Mouse (Mus musculus) CH12.LX (cell line): ENCODE data around the gene Pycr2. TPM values are rescaled to one million over a fixed set of nuclear protein-coding genes. Genes with fewer than 3 reads are reported as not detected.
A peak's percentile ranks its signal among the peaks of the same experiment; 100 is the strongest.

ENCODE experiments used
- DNase-seq: peaks from one replicate; pipeline ENCODE4 v3.0.0-alpha.2; 2013; ENCODE audit errors: extremely low read depth
- H3K27ac ChIP-seq: 2 replicates; pipeline ENCODE4 v1.5.1; 2012; ENCODE audit warnings: low read depth, mild to moderate bottlenecking, control low read depth, moderate library complexity; ENCODE audit not compliant: insufficient read depth
- H3K27me3 ChIP-seq: replicated peaks from 2 replicates; pipeline ENCODE3; 2012; ENCODE audit warnings: inconsistent platforms
- H3K36me3 ChIP-seq, 2 experiments: replicated peaks in 1 of 2; 2 replicates each; pipeline versions ENCODE3 to v1.6.1; 2012; ENCODE audit warnings: inconsistent platforms in 1 of 2, low read length in 1 of 2, mild to moderate bottlenecking in 1 of 2, mixed read lengths in 1 of 2, moderate library complexity in 1 of 2; ENCODE audit not compliant: control insufficient read depth in 1 of 2, insufficient read depth in 1 of 2
- H3K4me1 ChIP-seq, 2 experiments: 2 replicates each; pipeline ENCODE4 v1.6.1; 2012; ENCODE audit warnings: inconsistent platforms in 1 of 2, moderate library complexity in 1 of 2; ENCODE audit not compliant: insufficient read depth in 2 of 2, control insufficient read depth in 1 of 2
- H3K4me2 ChIP-seq: 2 replicates; pipeline ENCODE4 v1.6.1; 2012; ENCODE audit warnings: low read depth, mild to moderate bottlenecking, control low read depth; ENCODE audit not compliant: poor library complexity, insufficient read depth, severe bottlenecking
- H3K4me3 ChIP-seq, 3 experiments: fragments of 150-350 bp in 1 of 3; sonication (generic) in 1 of 3; replicated peaks in 1 of 3; 2 replicates each; pipeline versions ENCODE3 to v1.5.1; 2011 to 2012; ENCODE audit warnings: low read depth in 2 of 3, low read length in 2 of 3, mild to moderate bottlenecking in 2 of 3, moderate library complexity in 2 of 3, control low read depth in 1 of 3, improper control_type of control experiment in 1 of 3, inconsistent platforms in 1 of 3, mixed read lengths in 1 of 3; ENCODE audit not compliant: poor library complexity in 1 of 3
- H3K79me2 ChIP-seq: replicated peaks from 2 replicates; pipeline ENCODE4 v1.6.1; 2012; ENCODE audit warnings: mild to moderate bottlenecking, moderate library complexity; ENCODE audit not compliant: control insufficient read depth, poor library complexity, insufficient read depth, severe bottlenecking; ENCODE audit errors: extremely low read depth
- H3K9ac ChIP-seq: 2 replicates; pipeline ENCODE4 v1.6.1; 2012; ENCODE audit warnings: low read depth, mild to moderate bottlenecking, control low read depth, moderate library complexity; ENCODE audit not compliant: insufficient read depth
- H3K9me3 ChIP-seq: replicated peaks from 2 replicates; pipeline ENCODE3; 2012; ENCODE audit warnings: low read length, inconsistent platforms, mixed read lengths
- BHLHE40 ChIP-seq: IDR thresholded peaks from 2 replicates; pipeline ENCODE4 v1.6.1; 2011; ENCODE audit warnings: mild to moderate bottlenecking, low read depth, low read length, improper control_type of control experiment
- CHD1 ChIP-seq: IDR thresholded peaks from 2 replicates; pipeline ENCODE4 v1.6.1; 2012; ENCODE audit warnings: low read depth, low read length, improper control_type of control experiment, inconsistent platforms
- CHD2 ChIP-seq: IDR thresholded peaks from 2 replicates; pipeline ENCODE4 v1.6.1; 2011; ENCODE audit warnings: low read length, improper control_type of control experiment
- CTCF ChIP-seq, 2 experiments: IDR thresholded peaks in 1 of 2; conservative IDR thresholded peaks in 1 of 2; 2 replicates each; pipeline ENCODE4 v1.5.1; 2011 to 2012; ENCODE audit warnings: low read depth in 2 of 2, low read length in 2 of 2, improper control_type of control experiment in 1 of 2, inconsistent platforms in 1 of 2, mild to moderate bottlenecking in 1 of 2, moderate library complexity in 1 of 2
- EP300 ChIP-seq: IDR thresholded peaks from 2 replicates; pipeline ENCODE4 v1.6.1; 2011; ENCODE audit warnings: low read length, improper control_type of control experiment
- GABPA ChIP-seq: IDR thresholded peaks from 2 replicates; pipeline ENCODE4 v1.6.1; 2012; ENCODE audit warnings: low read depth, low read length, improper control_type of control experiment, inconsistent platforms; ENCODE audit not compliant: insufficient replicate concordance
- KAT2A ChIP-seq: IDR thresholded peaks from 2 replicates; pipeline ENCODE4 v1.6.1; 2012; ENCODE audit warnings: low read length, improper control_type of control experiment, inconsistent platforms; ENCODE audit not compliant: insufficient replicate concordance
- MAFK ChIP-seq: IDR thresholded peaks from 2 replicates; pipeline ENCODE4 v1.6.1; 2011; ENCODE audit warnings: low read length, improper control_type of control experiment; ENCODE audit not compliant: insufficient replicate concordance
- MXI1 ChIP-seq: IDR thresholded peaks from 2 replicates; pipeline ENCODE4 v1.6.1; 2011; ENCODE audit warnings: mild to moderate bottlenecking, low read depth, low read length, improper control_type of control experiment
- PAX5 ChIP-seq: IDR thresholded peaks from 2 replicates; pipeline ENCODE4 v1.6.1; 2012; ENCODE audit warnings: low read length, inconsistent platforms, mixed read lengths
- POLR2A ChIP-seq: IDR thresholded peaks from 2 replicates; pipeline ENCODE4 v1.6.1; 2011; ENCODE audit warnings: low read depth, mild to moderate bottlenecking, improper control_type of control experiment, low read length
- RCOR1 ChIP-seq: conservative IDR thresholded peaks from 2 replicates; pipeline ENCODE4 v1.6.1; 2012; ENCODE audit warnings: low read depth, mild to moderate bottlenecking, inconsistent platforms, low read length, improper control_type of control experiment
- SMC3 ChIP-seq: IDR thresholded peaks from 2 replicates; pipeline ENCODE4 v1.6.1; 2011; ENCODE audit warnings: low read depth, low read length, improper control_type of control experiment
- UBTF ChIP-seq: IDR thresholded peaks from 2 replicates; pipeline ENCODE4 v1.6.1; 2012; ENCODE audit warnings: low read depth, mild to moderate bottlenecking, inconsistent platforms, low read length, improper control_type of control experiment, moderate library complexity
- USF1 ChIP-seq: IDR thresholded peaks from 2 replicates; pipeline ENCODE4 v1.6.1; 2014; ENCODE audit warnings: low read depth, mild to moderate bottlenecking, inconsistent platforms, low read length, improper control_type of control experiment
- USF2 ChIP-seq: conservative IDR thresholded peaks from 2 replicates; pipeline ENCODE4 v1.6.1; 2011; ENCODE audit warnings: low read depth, low read length, improper control_type of control experiment
- ZKSCAN1 ChIP-seq: IDR thresholded peaks from 2 replicates; pipeline ENCODE4 v1.6.1; 2012; ENCODE audit warnings: low read depth, inconsistent platforms, low read length, improper control_type of control experiment, borderline replicate concordance
- dilution Hi-C: fragments of 300-500 bp; cut with MboI; formaldehyde crosslinking; loops from 2 replicates; pipeline ENCODE4 v1.14.3; 2020; ENCODE audit warnings: low sequenced_read_pairs; ENCODE audit not compliant: extremely low pct_unique_long_range_greater_than_20kb, extremely low pct_ligation_motif_present
- in situ Hi-C: fragments of 300-500 bp; cut with MboI; formaldehyde crosslinking; loops from 3 replicates; pipeline ENCODE4 v1.14.3; 2019; ENCODE audit warnings: low sequenced_read_pairs, low pct_ligation_motif_present, low pct_unique_long_range_greater_than_20kb, mixed read lengths
- polyA plus RNA-seq: library from polyadenylated mRNA; unstranded; fragments of >175 nt; gene quantifications from 2 replicates; pipeline ENCODE4 v1.2.1, GENCODE M21; 2012; ENCODE audit warnings: low read depth; ENCODE audit not compliant: insufficient read length
- total RNA-seq, 2 experiments: library from RNA; depleted of rRNA; stranded (reverse); fragments of 300-350 nt in 1 of 2; fragments of >200 nt in 1 of 2; gene quantifications; 2 replicates each; pipeline ENCODE4 v1.2.3; 2012 to 2014

Gene Pycr2
- total and polyA plus RNA-seq, 3 experiments = 73.0 to 131 (median 119) TPM

DNA sequence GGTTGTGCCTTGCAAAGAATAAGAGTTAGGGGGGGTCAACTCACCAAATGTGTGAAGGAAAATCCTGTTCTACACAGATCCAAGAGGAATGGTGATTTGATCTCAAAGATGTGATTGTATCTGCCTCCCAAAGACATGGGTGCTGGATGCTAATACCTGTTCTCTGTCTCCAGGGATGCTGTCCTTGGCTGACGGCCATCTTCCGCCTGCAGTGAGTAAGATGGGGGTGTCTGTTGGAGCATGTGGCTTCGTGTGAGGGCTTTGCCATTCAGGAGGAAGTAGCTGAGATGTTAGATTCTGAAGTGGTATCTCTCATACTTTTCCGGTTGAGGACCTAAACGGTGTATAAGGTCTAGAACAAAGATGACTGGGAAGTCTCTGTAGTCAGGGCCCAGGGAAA, 48.7 kb downstream of the Pycr2 start:
- H3K27ac ChIP-seq = no peak overlapping the region
- dilution Hi-C loops = no loop called here
- in situ Hi-C loops = no loop called here

DNA sequence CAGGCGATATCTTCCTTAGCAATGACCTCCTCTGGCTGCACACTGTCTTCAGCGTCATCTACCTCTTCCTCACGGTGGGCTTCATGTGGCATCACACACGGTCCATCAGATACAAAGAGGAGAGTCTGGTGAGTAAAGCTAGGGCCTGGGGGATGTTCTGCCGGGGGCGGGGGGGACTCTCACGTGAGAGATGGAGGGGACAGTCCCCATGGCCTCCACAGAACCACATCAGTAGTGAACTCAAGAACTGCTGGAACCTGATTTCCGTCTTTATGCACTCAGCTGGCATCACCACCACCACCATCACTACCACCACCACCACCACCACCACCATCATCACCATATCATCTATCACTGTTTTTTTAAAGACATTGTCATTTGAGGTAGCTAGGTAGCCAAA, 52.3 kb downstream of the Pycr2 start:
- H3K9me3 ChIP-seq = no peaks in the 10 kb centered on the region
- in situ Hi-C loops (no loop called here), dilution Hi-C loops (no loop called here)
- peaks cover 0 to 42% of the 10 kb centered on the region in 2 experiments for H3K36me3 ChIP-seq
- H3K4me2 ChIP-seq = no peak overlapping the region
- no peaks in the 10 kb centered on the region for H3K27me3 ChIP-seq
- H3K27ac ChIP-seq = no peak overlapping the region
- H3K9ac ChIP-seq = no peak overlapping the region
- DNase-seq = no peak
- H3K4me1 ChIP-seq = peaks cover 6 to 19% of the 10 kb centered on the region in 2 experiments; a peak in 3 of 4 replicates
- H3K4me3 ChIP-seq = no peak overlapping the region
- H3K79me2 ChIP-seq = no peaks in the 10 kb centered on the region
- TF ChIP-seq SMC3 = no peak
- no peak for TF ChIP-seq EP300
- TF ChIP-seq BHLHE40 = peak; percentile 70
- no peak for TF ChIP-seq PAX5
- no peak for TF ChIP-seq POLR2A

More for the DNA sequence above, 48.7 kb downstream of the Pycr2 start:
- no peaks in the 10 kb centered on the region for H3K9me3 ChIP-seq
- H3K79me2 ChIP-seq = no peaks in the 10 kb centered on the region
- peaks cover 6 to 11% of the 10 kb centered on the region in 2 experiments; a peak in 3 of 4 replicates for H3K4me1 ChIP-seq
- no peak overlapping the region for H3K9ac ChIP-seq
- no peak overlapping the region for H3K4me3 ChIP-seq
- no peak for TF ChIP-seq CTCF (conservative IDR thresholded peaks at IDR 0.05 in 1 of 2, IDR thresholded peaks at IDR 0.05 in 1 of 2; ENCODE audit: low read depth in 2 of 2, low read length in 2 of 2)
- no peak for TF ChIP-seq KAT2A
- no peak for TF ChIP-seq POLR2A
- no peak for TF ChIP-seq MXI1
- TF ChIP-seq PAX5 = no peak
- TF ChIP-seq RCOR1 = no peak
- TF ChIP-seq GABPA = no peak
- TF ChIP-seq UBTF = no peak
- TF ChIP-seq CHD2 = no peak
- TF ChIP-seq MAFK = no peak
- no peak for TF ChIP-seq CHD1
- TF ChIP-seq USF2 = no peak
- TF ChIP-seq USF1 = no peak
- no peak for TF ChIP-seq ZKSCAN1
- no peaks in the 10 kb centered on the region for H3K27me3 ChIP-seq
- H3K4me2 ChIP-seq = no peak overlapping the region
- DNase-seq = no peak
- H3K36me3 ChIP-seq = peaks cover 0 to 39% of the 10 kb centered on the region in 2 experiments
